ENCODE assay signal across 20 mouse cellular contexts in genomic region chr4:125261547-125261946, GRCm38 (mm10).
DNase-seq lines count a peak whose midpoint lies in the region; ATAC-seq and TF ChIP-seq lines count a peak whose summit lies in the region.
"Had no signal": no experiment of that assay in that cellular context is flagged by ENCODE, and none has a peak within 500 bp of the region (broad histone marks: within the 10 kb centered on the region; RNA-seq: fewer than 3 reads in every experiment).

No protein-coding gene starts in this region.

- no peaks in the 10 kb centered on the region for H3K9me3 ChIP-seq in liver, postnatal 0 days (ENCODE audit: low read length)
- no peaks in the 10 kb centered on the region for H3K9me3 ChIP-seq in intestine, postnatal 0 days (ENCODE audit: control insufficient read depth)

- no peaks in the 10 kb centered on the region for H3K36me3 ChIP-seq in liver, postnatal 0 days (replicated peaks; ENCODE audit: insufficient read depth, low read length)
- no peaks in the 10 kb centered on the region for H3K36me3 ChIP-seq in intestine, postnatal 0 days (ENCODE audit: control insufficient read depth, insufficient read depth)
- H3K36me3 ChIP-seq: G1E had no signal

- H3K4me2 ChIP-seq in liver, postnatal 0 days (ENCODE audit: low read depth, low read length): no peak overlapping the region
- no peak overlapping the region for H3K4me2 ChIP-seq in intestine, postnatal 0 days (replicated peaks; ENCODE audit: low read depth)
- H3K4me2 ChIP-seq: heart, embryonic 11.5 days; lung, embryonic 14.5 days had no signal

- no peaks in the 10 kb centered on the region for H3K4me1 ChIP-seq in liver, postnatal 0 days (ENCODE audit: insufficient read depth)
- H3K4me1 ChIP-seq in intestine, postnatal 0 days (replicated peaks; ENCODE audit: control insufficient read depth, insufficient read depth, low read length): no peaks in the 10 kb centered on the region

- H3K27me3 ChIP-seq in liver, postnatal 0 days (ENCODE audit: insufficient read depth, low read length): no peaks in the 10 kb centered on the region
- no peaks in the 10 kb centered on the region for H3K27me3 ChIP-seq in intestine, postnatal 0 days (replicated peaks; ENCODE audit: control insufficient read depth, insufficient read depth, low read length)

- H3K9ac ChIP-seq in liver, postnatal 0 days (replicated peaks): no peak overlapping the region
- H3K9ac ChIP-seq in intestine, postnatal 0 days (ENCODE audit: low read depth, low read length): no peak overlapping the region
- H3K9ac ChIP-seq: lung, embryonic 14.5 days had no signal

- ATAC-seq in liver, postnatal 0 days: no peak
- ATAC-seq in intestine, postnatal 0 days: no peak
- ATAC-seq: CD4-positive, CD25-positive, alpha-beta regulatory T cell, adult 4 months had no signal

- no peak overlapping the region for H3K4me3 ChIP-seq in liver, postnatal 0 days (ENCODE audit: low read depth, low read length)
- H3K4me3 ChIP-seq in intestine, postnatal 0 days (ENCODE audit: low read depth, low read length): no peak overlapping the region

- WGBS in liver, postnatal 0 days (ENCODE audit: insufficient replicate concordance): 67% methylated on average over 8 of the region's 8 CpGs
- 57% methylated on average over 8 of the region's 8 CpGs for WGBS in intestine, postnatal 0 days

- no peak overlapping the region for H3K27ac ChIP-seq in liver, postnatal 0 days (ENCODE audit: low read depth)
- H3K27ac ChIP-seq in intestine, postnatal 0 days (ENCODE audit: low read depth, low read length): no peak overlapping the region

- TF ChIP-seq CTCF in liver, postnatal 0 days (IDR thresholded peaks at IDR 0.05; ENCODE audit: low read depth): no peak
- TF ChIP-seq CTCF in intestine, postnatal 0 days (IDR thresholded peaks at IDR 0.05; ENCODE audit: low read depth): no peak

- TF ChIP-seq EP300 in liver, postnatal 0 days (IDR thresholded peaks at IDR 0.05; ENCODE audit: low read depth): no peak

- peak; percentile 44 for DNase-seq in layer of hippocampus, adult 11-12 months (ENCODE audit: low spot score)
- DNase-seq in layer of hippocampus, adult 9-10 months (ENCODE audit: low spot score): no peak
- peak; percentile 34 to 55 for DNase-seq in right cerebral cortex, adult 2 months (ENCODE audit: low spot score in 2 of 2)
- no peak for DNase-seq in right cerebral cortex, postnatal 36 days (ENCODE audit: low spot score in 2 of 2)
- DNase-seq in layer of hippocampus, adult 18-20 months (ENCODE audit: low spot score in 2 of 2): peak; percentile 48 to 73
- peak; percentile 25 to 26 for DNase-seq in layer of hippocampus, postnatal 36 days
- DNase-seq in liver, postnatal 0 days: no peak
- DNase-seq: adrenal gland, postnatal 36 days; cerebellum, adult 9-11 months; embryo, embryonic 11 days; heart, postnatal 14 days; kidney, adult 18-20 months; kidney, postnatal 14 days; lung, embryonic 14.5 days; lung, postnatal 4 days; thymus, adult 18-20 months had no signal

Comparison
In these comparisons a context has a peak if more than half of its experiments do, and no peak if none do; other contexts are left out.
1. DNase-seq: peak in layer of hippocampus, adult 11-12 months (single experiment), right cerebral cortex, adult 2 months (2 of 2), layer of hippocampus, adult 18-20 months (2 of 2) and layer of hippocampus, postnatal 36 days (2 of 2); none in layer of hippocampus, adult 9-10 months (single experiment), right cerebral cortex, postnatal 36 days (0 of 2) and liver, postnatal 0 days (single experiment).